Mouse (Mus musculus) hematopoietic stem cell, adult 5-6 weeks (primary cell): Measurements from ENCODE around the gene Ubxn6. TPM values are rescaled to one million over a fixed set of nuclear protein-coding genes. Genes with fewer than 3 reads are reported as not detected.
"Not testable (repeated sequence)": the region's sequence is repeated elsewhere in the genome, so short reads cannot be mapped to it uniquely, and the experiment has no call there.

Source experiments
- ATAC-seq, 2 experiments: fragments of 125-278 bp in 1 of 2; replicated peaks in 1 of 2; 2 replicates each; pipeline ENCODE4 v1.8.0; 2016 to 2017; ENCODE audit warnings: inconsistent platforms in 2 of 2, mild to moderate bottlenecking in 2 of 2, moderate number of reproducible peaks in 2 of 2, low read depth in 1 of 2, moderate TSS enrichment in 1 of 2; ENCODE audit not compliant: low FRiP score in 2 of 2, poor library complexity in 2 of 2, severe bottlenecking in 2 of 2, insufficient read depth in 1 of 2, low TSS enrichment in 1 of 2
- total RNA-seq: library from RNA; stranded (forward); fragments of 172-1452, 232-1000 nt; gene quantifications from 2 replicates; pipeline ENCODE4 v1.2.3, GENCODE M21; 2017

Ubxn6 gene
- total RNA-seq, 1 experiment from 2014 or later = 22.1 TPM

GRCm38 (mm10) chr17:56072243-56072642, 2.6 kb downstream of the Ubxn6 start:
- ATAC-seq = no peak

GRCm38 (mm10) chr17:56071126-56071525, 3.7 kb downstream of the Ubxn6 start:
- no peak for ATAC-seq

GRCm38 (mm10) chr17:56069066-56069465, 5.8 kb downstream of the Ubxn6 start:
- ATAC-seq = no peak

- no peak for ATAC-seq
Measured at GRCm38 (mm10) chr17:56066451-56066850, 8.4 kb downstream of the Ubxn6 start.

GRCm38 (mm10) chr17:56065715-56066114, 9.1 kb downstream of the Ubxn6 start:
- ATAC-seq = not testable (repeated sequence)

GRCm38 (mm10) chr17:56062081-56062480, 12.7 kb downstream of the Ubxn6 start:
- ATAC-seq = no peak

- no peak for ATAC-seq
Measured at GRCm38 (mm10) chr17:56057381-56058120, 17.3 kb downstream of the Ubxn6 start.

GRCm38 (mm10) chr17:56055945-56056678, 18.7 kb downstream of the Ubxn6 start:
- ATAC-seq = no peak

- ATAC-seq = no peak
Measured at GRCm38 (mm10) chr17:56054938-56055337, 19.9 kb downstream of the Ubxn6 start.

GRCm38 (mm10) chr17:56051369-56051768, 23.5 kb downstream of the Ubxn6 start:
- ATAC-seq = no peak

GRCm38 (mm10) chr17:56040857-56041163, 34.0 kb downstream of the Ubxn6 start:
- ATAC-seq = no peak

GRCm38 (mm10) chr17:56040030-56040856, 34.6 kb downstream of the Ubxn6 start, which contains the start of gene Chaf1a:
Gene Chaf1a (plus strand): TSS chr17:56040439.
- peak; percentile 59 to 78 for ATAC-seq

GRCm38 (mm10) chr17:56039345-56039744, 35.5 kb downstream of the Ubxn6 start:
- no peak for ATAC-seq

GRCm38 (mm10) chr17:56038583-56039261, 36.1 kb downstream of the Ubxn6 start:
- no peak for ATAC-seq

- no peak for ATAC-seq
Measured at GRCm38 (mm10) chr17:56036901-56037287, 37.9 kb downstream of the Ubxn6 start.

- ATAC-seq = peak; percentile 74 to 75
Measured at GRCm38 (mm10) chr17:56036176-56036900, 38.5 kb downstream of the Ubxn6 start, which contains the start of gene Sh3gl1. Gene Sh3gl1 (minus strand): TSS chr17:56036635.

GRCm38 (mm10) chr17:56035216-56035615, 39.6 kb downstream of the Ubxn6 start:
- ATAC-seq = no peak
